Mouse (Mus musculus) left cerebral cortex, postnatal 14 days (tissue): ENCODE results near the gene Gm2431. TPM values are rescaled to one million over a fixed set of nuclear protein-coding genes. Genes with fewer than 3 reads are reported as not detected.
"Not testable (repeated sequence)": the region's sequence is repeated elsewhere in the genome, so short reads cannot be mapped to it uniquely, and the experiment has no call there.

Experiments
- DNase-seq, 2 experiments: peaks; one replicate each; pipeline ENCODE4 v3.0.0; 2021 to 2022; ENCODE audit warnings: low spot score in 2 of 2, mixed read lengths in 1 of 2
- intact Hi-C: fragments of 180-260 bp; cut with DNase I; formaldehyde crosslinking; loops from one replicate; pipeline ENCODE4 v1.15.1; 2025
- total RNA-seq, 2 experiments: library from RNA; stranded (reverse); gene quantifications; 2 replicates each; pipeline ENCODE4 v1.2.3; 2021

Gm2431 gene
- total RNA-seq, 2 experiments from 2014 or later = not detected

- DNase-seq, intact Hi-C loops: not testable (repeated sequence)
Observed at GRCm38 (mm10) chr7:142229871-142230270, 28.3 kb downstream of the Gm2431 start, which contains the start of gene Krtap5-5. TSS of gene Krtap5-5 (minus strand) at chr7:142229971.

- no peak for DNase-seq
- intact Hi-C loops = no loop called here
Observed at GRCm38 (mm10) chr7:142224518-142224917, 33.6 kb downstream of the Gm2431 start.

GRCm38 (mm10) chr7:142212136-142212535, 46.0 kb downstream of the Gm2431 start:
- DNase-seq, intact Hi-C loops: not testable (repeated sequence)

- no peak for DNase-seq
- intact Hi-C loops = no loop called here
Observed at GRCm38 (mm10) chr7:142211559-142211958, 46.6 kb downstream of the Gm2431 start, which contains the start of gene Gm7579. TSS of gene Gm7579 (plus strand) at chr7:142211859.

Other genes starting within 250 kb of the Gm2431 start
- 10 to 100 TPM; 26.4 to 31.7 TPM for gene Mob2, start 197.3 kb downstream of the Gm2431 start, total RNA-seq
- 100 to 1,000 TPM; 154 to 171 TPM for gene Dusp8, start 162.5 kb downstream of the Gm2431 start, total RNA-seq
- gene Gm45618, start 137.6 kb downstream of the Gm2431 start, total RNA-seq = not detected
- gene Gm39115, start 122.3 kb downstream of the Gm2431 start, total RNA-seq = not detected
- not detected for gene Gm45337, start 113.7 kb downstream of the Gm2431 start, total RNA-seq
- not detected for gene Gm29735, start 101.2 kb downstream of the Gm2431 start, total RNA-seq
- gene Gm4553, start 92.6 kb downstream of the Gm2431 start, total RNA-seq = not detected
- gene Krtap5-2, start 82.3 kb downstream of the Gm2431 start, total RNA-seq = not detected
- not detected for gene Gm10153, start 68.0 kb downstream of the Gm2431 start, total RNA-seq
- gene Krtap5-3, start 57.0 kb downstream of the Gm2431 start, total RNA-seq = not detected
- not detected for gene Gm7579, start 46.5 kb downstream of the Gm2431 start, total RNA-seq
- not detected for gene Krtap5-5, start 28.4 kb downstream of the Gm2431 start, total RNA-seq
- gene Gm40460, start 17.3 kb downstream of the Gm2431 start, total RNA-seq = not detected
- gene Gm4559, start 16.0 kb upstream of the Gm2431 start, total RNA-seq = not detected
- gene Krtap5-1, start 38.8 kb upstream of the Gm2431 start, total RNA-seq = not detected
- gene Krtap5-4, start 45.2 kb upstream of the Gm2431 start, total RNA-seq = not detected
- 10 to 100 TPM; 22.3 to 24.9 TPM for gene Ifitm10, start 115.4 kb upstream of the Gm2431 start, total RNA-seq
- gene Gm49369, start 124.3 kb upstream of the Gm2431 start, total RNA-seq = 1 to 10 TPM; 2.1 to 7.1 TPM
- gene Ctsd, start 129.7 kb upstream of the Gm2431 start, total RNA-seq = 100 to 1,000 TPM; 295 to 303 TPM
- gene Syt8, start 176.5 kb upstream of the Gm2431 start, total RNA-seq = under 1 TPM in 1 of 2 experiments, not detected in 1; 0.44 TPM
- gene Tnni2, start 183.5 kb upstream of the Gm2431 start, total RNA-seq = under 1 TPM in 1 of 2 experiments, not detected in 1; 0.74 TPM
- gene Lsp1, start 202.5 kb upstream of the Gm2431 start, total RNA-seq = 1 to 10 TPM; 6.4 to 7.7 TPM
- not detected for gene Tnnt3, start 240.5 kb upstream of the Gm2431 start, total RNA-seq